Comparison of ENCODE assay signal across 13 mouse cellular contexts in genomic region chr8:82912282-82912681, GRCm38 (mm10).
"Had no signal": no experiment of that assay in that cellular context is flagged by ENCODE, and none has a peak within 500 bp of the region (broad histone marks: within the 10 kb centered on the region; RNA-seq: fewer than 3 reads in every experiment).

No protein-coding gene starts in this region.

- ATAC-seq: liver, postnatal 0 days; lung, postnatal 0 days; midbrain, embryonic 15.5 days had no signal

- DNase-seq: kidney, adult 2 months; kidney, postnatal 36 days; layer of hippocampus, postnatal 36 days; liver, postnatal 0 days; lung, embryonic 14.5 days; lung, postnatal 36 days; retina, postnatal 1 day; right cerebral cortex, postnatal 25 days; spleen, adult 18-20 months; thymus, adult 18-20 months; thymus, postnatal 36 days had no signal
